Mouse (Mus musculus) liver, embryonic 14.5 days (tissue): ENCODE data around the gene Ezh1. TPM values are rescaled to one million over a fixed set of nuclear protein-coding genes. Genes with fewer than 3 reads are reported as not detected.

ENCODE experiments used
- ATAC-seq: fragments of 200-750 bp; cut with Nextera tagmentation; 2 replicates; pipeline ENCODE4 v1.8.0; 2017; ENCODE audit warnings: moderate number of reproducible peaks, mild to moderate bottlenecking, moderate library complexity; ENCODE audit not compliant: insufficient read depth
- DNase-seq, 3 experiments: peaks; one replicate each; pipeline ENCODE4 v3.0.0-alpha.2; 2012 to 2013; ENCODE audit warnings: low read depth in 3 of 3, low spot score in 3 of 3
- H3K27ac ChIP-seq: fragments of 300-500 bp; sonication (generic); 2 replicates; pipeline ENCODE4 v1.5.1; 2014; ENCODE audit warnings: moderate library complexity, mild to moderate bottlenecking, control low read depth, inconsistent platforms
- H3K27me3 ChIP-seq: fragments of 300-500 bp; sonication (generic); 2 replicates; pipeline ENCODE4 v1.6.1; 2014; ENCODE audit warnings: mild to moderate bottlenecking, low read length, moderate library complexity; ENCODE audit not compliant: control insufficient read depth, insufficient read depth
- H3K36me3 ChIP-seq: fragments of 300-500 bp; sonication (generic); replicated peaks from 2 replicates; pipeline ENCODE4 v1.6.1; 2014; ENCODE audit warnings: low read depth; ENCODE audit not compliant: control insufficient read depth, insufficient read depth
- H3K4me1 ChIP-seq, 2 experiments: fragments of 200-500 bp in 1 of 2; fragments of 300-500 bp in 1 of 2; sonication (generic) in 1 of 2; replicated peaks; 2 replicates each; pipeline ENCODE4 v1.6.1; 2012 to 2014; ENCODE audit warnings: antibody characterized with exemption in 1 of 2, inconsistent platforms in 1 of 2, low read length in 1 of 2; ENCODE audit not compliant: control insufficient read depth in 2 of 2, insufficient read depth in 2 of 2
- H3K4me2 ChIP-seq: fragments of 300-500 bp; sonication (generic); 2 replicates; pipeline ENCODE4 v1.6.1; 2014; ENCODE audit warnings: low read depth, mild to moderate bottlenecking, control low read depth, moderate library complexity
- H3K4me3 ChIP-seq, 2 experiments: fragments of 200-500 bp in 1 of 2; fragments of 300-500 bp in 1 of 2; sonication (generic) in 1 of 2; 2 replicates each; pipeline ENCODE4 v1.5.1; 2012 to 2014; ENCODE audit warnings: low read depth in 2 of 2, low read length in 2 of 2, mild to moderate bottlenecking in 2 of 2, control low read depth in 1 of 2, inconsistent platforms in 1 of 2, moderate library complexity in 1 of 2; ENCODE audit not compliant: insufficient read depth in 1 of 2
- H3K9ac ChIP-seq: fragments of 300-500 bp; sonication (generic); replicated peaks from 2 replicates; pipeline ENCODE4 v1.6.1; 2014; ENCODE audit warnings: mild to moderate bottlenecking, control low read depth, moderate library complexity
- H3K9me3 ChIP-seq: fragments of 300-500 bp; sonication (generic); 2 replicates; pipeline ENCODE4 v1.6.1; 2016; ENCODE audit warnings: low read length, mixed read lengths; ENCODE audit not compliant: control insufficient read depth
- CTCF ChIP-seq: IDR thresholded peaks from 2 replicates; pipeline ENCODE4 v1.5.1; 2016; ENCODE audit warnings: antibody characterized with exemption, low read depth, control low read depth
- EP300 ChIP-seq: IDR thresholded peaks from 2 replicates; pipeline ENCODE4 v1.6.1; 2016; ENCODE audit warnings: antibody characterized with exemption, low read depth
- WGBS: fragments of 180-500 bp; shearing (Covaris S2); extraction: QIAGEN DNeasy Blood & Tissue Kit; methylation state at CpG from one replicate; pipeline ENCODE4 v1.1.7; 2014; ENCODE audit not compliant: insufficient replicate concordance; 5-methylcytosine and 5-hydroxymethylcytosine counted together
- polyA plus RNA-seq, 2 experiments: library from polyadenylated mRNA; depleted of rRNA in 1 of 2; stranded (reverse) in 1 of 2; unstranded in 1 of 2; fragments of >200 nt; fragmentation: Nextera tagmentation in 1 of 2; extraction: Ambion mirVana in 1 of 2; gene quantifications; 2 replicates each; pipeline versions ENCODE4 v1.2.1 to v1.2.3; 2012 to 2014

Ezh1 gene
- polyA plus RNA-seq, 2 experiments: 7.9 to 8.8 TPM

GRCm38 (mm10) chr11:101187541-101187940 is 38.7 kb downstream of the Ezh1 start:
- ATAC-seq (no peak), DNase-seq (no peak)
- no peak for TF ChIP-seq EP300
- TF ChIP-seq CTCF: no peak
- WGBS: 92% methylated on average over 5 of the region's 5 CpGs
- no peaks in the 10 kb centered on the region for H3K27me3 ChIP-seq
- H3K9ac ChIP-seq: no peak overlapping the region
- H3K4me1 ChIP-seq: peaks cover 22 to 32% of the 10 kb centered on the region in 2 experiments
- H3K27ac ChIP-seq: no peak overlapping the region
- H3K4me3 ChIP-seq: no peak overlapping the region
- H3K36me3 ChIP-seq: no peaks in the 10 kb centered on the region
- no peak overlapping the region for H3K4me2 ChIP-seq
- no peaks in the 10 kb centered on the region for H3K9me3 ChIP-seq

GRCm38 (mm10) chr11:101186526-101187247 is 39.6 kb downstream of the Ezh1 start:
- Histone ChIP-seq H3K36me3 (no peaks in the 10 kb centered on the region), H3K4me2 (no peak overlapping the region), H3K27ac (no peak overlapping the region), H3K9me3 (no peaks in the 10 kb centered on the region), H3K27me3 (no peaks in the 10 kb centered on the region), H3K4me3 (no peak overlapping the region), H3K4me1 (peaks cover 22 to 31% of the 10 kb centered on the region in 2 experiments), H3K9ac (no peak overlapping the region)
- DNase-seq: no peak
- no peak for ATAC-seq
- no peak for TF ChIP-seq EP300
- no peak for TF ChIP-seq CTCF
- WGBS: 85% methylated on average over 27 of the region's 27 CpGs

GRCm38 (mm10) chr11:101185441-101185840 is 40.8 kb downstream of the Ezh1 start:
- Histone ChIP-seq H3K9ac (no peak overlapping the region), H3K4me3 (no peak overlapping the region), H3K4me2 (no peak overlapping the region), H3K27me3 (no peaks in the 10 kb centered on the region), H3K4me1 (peaks cover 18 to 19% of the 10 kb centered on the region in 2 experiments), H3K27ac (no peak overlapping the region), H3K9me3 (no peaks in the 10 kb centered on the region), H3K36me3 (no peaks in the 10 kb centered on the region)
- ATAC-seq: no peak
- TF ChIP-seq EP300 (no peak), CTCF (no peak)
- WGBS: 77% methylated on average over 4 of the region's 4 CpGs
- DNase-seq: no peak

GRCm38 (mm10) chr11:101184984-101185383 is 41.3 kb downstream of the Ezh1 start:
- no peak overlapping the region for H3K4me2 ChIP-seq
- ATAC-seq (no peak), DNase-seq (no peak)
- WGBS: 72% methylated on average over 12 of the region's 12 CpGs
- no peaks in the 10 kb centered on the region; the same call in 1 of the 2 replicates for H3K27me3 ChIP-seq
- no peak overlapping the region for H3K9ac ChIP-seq
- H3K9me3 ChIP-seq: no peaks in the 10 kb centered on the region
- peaks cover 13 to 14% of the 10 kb centered on the region in 2 experiments for H3K4me1 ChIP-seq
- no peak overlapping the region for H3K4me3 ChIP-seq
- TF ChIP-seq EP300 (no peak), CTCF (no peak)
- H3K36me3 ChIP-seq: no peaks in the 10 kb centered on the region
- no peak overlapping the region for H3K27ac ChIP-seq

GRCm38 (mm10) chr11:101182771-101183517 is 43.3 kb downstream of the Ezh1 start:
- WGBS: 65% methylated on average over 14 of the region's 14 CpGs
- ATAC-seq (no peak), DNase-seq (no peak)
- Histone ChIP-seq H3K4me2 (no peak overlapping the region), H3K9ac (no peak overlapping the region), H3K4me1 (no peaks in the 10 kb centered on the region), H3K4me3 (no peak overlapping the region), H3K36me3 (no peaks in the 10 kb centered on the region), H3K9me3 (no peaks in the 10 kb centered on the region), H3K27ac (no peak overlapping the region), H3K27me3 (peaks cover 10% of the 10 kb centered on the region)
- TF ChIP-seq EP300: no peak
- TF ChIP-seq CTCF: no peak
